Comparison of ENCODE assay signal across 17 mouse cellular contexts in the genomic region with DNA sequence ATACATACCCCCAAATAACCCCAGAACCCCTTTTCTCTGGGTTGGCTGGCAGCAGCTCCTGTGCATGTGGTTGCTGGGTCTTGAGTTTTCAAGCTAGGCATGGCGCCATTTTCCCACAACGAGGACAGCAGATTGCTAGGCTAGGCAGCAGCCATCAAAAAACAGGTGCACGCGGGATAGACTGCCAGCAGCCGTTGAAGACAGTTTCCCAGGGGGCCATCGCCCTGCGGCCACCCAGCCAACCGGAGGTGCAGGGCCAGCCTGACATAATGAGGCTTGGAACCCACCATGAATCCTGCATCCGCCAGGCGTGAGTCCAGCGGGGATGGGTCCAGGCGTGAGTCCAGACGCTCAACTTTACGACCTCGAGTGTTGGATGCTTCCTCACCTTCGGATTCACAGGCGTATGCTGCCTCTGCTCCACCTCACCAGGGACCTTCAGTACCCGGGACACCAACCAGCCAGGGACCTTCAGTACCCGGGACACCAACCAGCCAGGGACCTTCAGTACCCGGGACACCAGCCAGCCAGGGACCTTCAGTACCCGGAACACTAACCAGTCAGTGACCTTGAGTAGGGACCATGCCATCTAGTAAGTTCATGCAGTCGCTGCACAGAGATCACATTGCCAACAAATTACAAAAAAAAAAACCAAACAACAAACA. TPM values are rescaled to one million over a fixed set of nuclear protein-coding genes. Genes with fewer than 3 reads are reported as not detected.
"Had no signal": no experiment of that assay in that cellular context is flagged by ENCODE, and none has a peak within 500 bp of the region (broad histone marks: within the 10 kb centered on the region; RNA-seq: fewer than 3 reads in every experiment).

No protein-coding gene starts in this region.

RNA-seq across cellular contexts. Expression of a gene that starts 28.6 kb away (rescaled TPM):
- total RNA-seq: megakaryocyte progenitor cell, adult 5-6 weeks; midbrain, postnatal 0 days; monocyte, adult 5-6 weeks; neutrophil, adult 5-6 weeks had no signal
- polyA plus RNA-seq: lung, adult 2 months; lung, embryonic 15.5 days; lung, postnatal 0 days; macrophage; midbrain, embryonic 11.5 days; midbrain, embryonic 13.5 days; midbrain, embryonic 15.5 days; midbrain, postnatal 0 days; neural tube, embryonic 12.5 days; neural tube, embryonic 14.5 days; spleen, adult 2 months; stomach, embryonic 15.5 days; stomach, postnatal 0 days; thymus, postnatal 0 days had no signal

RNA-seq across cellular contexts. Expression of a gene that starts 45.5 kb away (rescaled TPM):
- total RNA-seq: megakaryocyte progenitor cell, adult 5-6 weeks; midbrain, postnatal 0 days; monocyte, adult 5-6 weeks; neutrophil, adult 5-6 weeks had no signal
- polyA plus RNA-seq: lung, adult 2 months; lung, embryonic 15.5 days; lung, postnatal 0 days; macrophage; midbrain, embryonic 11.5 days; midbrain, embryonic 13.5 days; midbrain, embryonic 15.5 days; midbrain, postnatal 0 days; neural tube, embryonic 12.5 days; neural tube, embryonic 14.5 days; spleen, adult 2 months; stomach, embryonic 15.5 days; stomach, postnatal 0 days; thymus, postnatal 0 days had no signal

RNA-seq across cellular contexts. Expression of a gene that starts 45.5 kb away (rescaled TPM):
- total RNA-seq: megakaryocyte progenitor cell, adult 5-6 weeks; midbrain, postnatal 0 days; monocyte, adult 5-6 weeks; neutrophil, adult 5-6 weeks had no signal
- polyA plus RNA-seq: lung, adult 2 months; lung, embryonic 15.5 days; lung, postnatal 0 days; macrophage; midbrain, embryonic 11.5 days; midbrain, embryonic 13.5 days; midbrain, embryonic 15.5 days; midbrain, postnatal 0 days; neural tube, embryonic 12.5 days; neural tube, embryonic 14.5 days; spleen, adult 2 months; stomach, embryonic 15.5 days; stomach, postnatal 0 days; thymus, postnatal 0 days had no signal
